Mouse (Mus musculus) embryonic facial prominence, embryonic 13.5 days (tissue): ENCODE measurements around the gene Tmprss9. TPM values are rescaled to one million over a fixed set of nuclear protein-coding genes. Genes with fewer than 3 reads are reported as not detected.

Experiments
- ATAC-seq: fragments of 200-750 bp; cut with Nextera tagmentation; 2 replicates; pipeline ENCODE4 v1.8.0; 2017; ENCODE audit warnings: low read depth; ENCODE audit not compliant: insufficient number of reproducible peaks, insufficient read depth, low FRiP score, low TSS enrichment
- H3K27ac ChIP-seq: fragments of 300-500 bp; sonication (generic); 2 replicates; pipeline ENCODE4 v1.5.1; 2015; ENCODE audit warnings: moderate library complexity, mild to moderate bottlenecking, inconsistent platforms
- H3K27me3 ChIP-seq: fragments of 300-500 bp; sonication (generic); 2 replicates; pipeline ENCODE4 v1.6.1; 2015; ENCODE audit warnings: mild to moderate bottlenecking, inconsistent platforms
- H3K36me3 ChIP-seq: fragments of 300-500 bp; sonication (generic); 2 replicates; pipeline ENCODE4 v1.6.1; 2015; ENCODE audit warnings: mild to moderate bottlenecking, inconsistent platforms
- H3K4me1 ChIP-seq: fragments of 300-500 bp; sonication (generic); 2 replicates; pipeline ENCODE4 v1.6.1; 2015; ENCODE audit warnings: inconsistent platforms
- H3K4me2 ChIP-seq: fragments of 300-500 bp; sonication (generic); 2 replicates; pipeline ENCODE4 v1.6.1; 2015; ENCODE audit warnings: moderate library complexity, mild to moderate bottlenecking, inconsistent platforms
- H3K4me3 ChIP-seq: fragments of 300-500 bp; sonication (generic); 2 replicates; pipeline ENCODE4 v1.5.1; 2015; ENCODE audit warnings: mild to moderate bottlenecking, inconsistent platforms
- H3K9ac ChIP-seq: fragments of 300-500 bp; sonication (generic); 2 replicates; pipeline ENCODE4 v1.6.1; 2015; ENCODE audit warnings: mild to moderate bottlenecking, inconsistent platforms
- H3K9me3 ChIP-seq: fragments of 300-500 bp; sonication (generic); 2 replicates; pipeline ENCODE4 v1.6.1; 2016; ENCODE audit warnings: inconsistent platforms
- WGBS: fragments of 180-500 bp; shearing (Covaris S2); methylation state at CpG from one replicate; pipeline ENCODE4 v1.1.7; 2015; ENCODE audit warnings: mixed read lengths; 5-methylcytosine and 5-hydroxymethylcytosine counted together
- polyA plus RNA-seq: library from polyadenylated mRNA; unstranded; fragments of >200 nt; fragmentation: Nextera tagmentation; extraction: Ambion mirVana; gene quantifications from 2 replicates; pipeline ENCODE4 v1.2.1, GENCODE M21; 2015

Tmprss9 gene
- polyA plus RNA-seq, 1 experiment from 2014 or later, result not detected

DNA sequence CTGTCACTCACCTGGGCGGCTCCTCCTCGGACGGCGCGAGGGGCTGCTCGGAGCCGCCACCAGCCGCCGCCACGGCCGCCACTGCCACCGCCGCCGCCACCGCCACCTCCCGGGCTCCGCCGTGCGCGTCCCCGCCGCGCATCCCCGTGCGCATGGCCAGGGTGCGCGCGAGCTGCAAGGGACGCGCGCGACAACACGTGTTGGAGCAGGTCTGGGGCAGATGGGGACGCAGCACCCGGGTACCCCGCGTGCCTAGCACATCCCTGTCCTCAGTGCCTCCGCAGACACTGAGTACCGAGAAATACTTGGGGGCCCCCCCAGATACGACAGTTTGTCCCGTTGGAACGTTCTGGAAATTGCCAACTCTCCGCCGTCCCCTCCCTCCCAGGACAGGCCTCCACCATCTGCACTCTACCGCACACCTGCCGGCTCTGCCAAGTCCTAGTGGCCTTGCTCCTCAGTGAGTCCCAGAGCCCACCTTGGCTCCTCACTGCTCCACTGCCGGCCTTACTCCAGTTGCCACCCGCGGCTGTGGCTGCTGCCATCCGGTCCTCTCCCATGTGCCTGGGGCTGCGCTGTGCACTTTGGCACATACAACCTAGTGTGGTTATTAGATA, 27.6 kb upstream of the Tmprss9 start, which contains the start of gene Lingo3:
Gene Lingo3, minus strand, starts transcription at position 109 of the 617 bp plus-strand sequence.
- Histone ChIP-seq H3K4me2 (peak within 1 kb of the TSS; percentile 89), H3K9ac (peak within 1 kb of the TSS; percentile 74), H3K36me3 (no peaks in the 10 kb centered on the region), H3K4me1 (peaks cover 19% of the 10 kb centered on the region), H3K4me3 (peak within 1 kb of the TSS; percentile 55), H3K27ac (no peak within 1 kb of the TSS), H3K9me3 (no peaks in the 10 kb centered on the region), H3K27me3 (peaks cover 61% of the 10 kb centered on the region)
- 4% methylated on average over 50 of the region's 51 CpGs for WGBS
- ATAC-seq, result no peak

- H3K27ac ChIP-seq, result no peak overlapping the region
- peaks cover 55% of the 10 kb centered on the region for H3K27me3 ChIP-seq
- no peak overlapping the region for H3K4me3 ChIP-seq
- ATAC-seq, result no peak
- 64% methylated on average over 8 of the region's 8 CpGs for WGBS
- H3K36me3 ChIP-seq, result no peaks in the 10 kb centered on the region
- H3K9ac ChIP-seq, result no peak overlapping the region
- no peaks in the 10 kb centered on the region for H3K9me3 ChIP-seq
- H3K4me1 ChIP-seq, result peaks cover 22% of the 10 kb centered on the region
- H3K4me2 ChIP-seq, result no peak overlapping the region
Measured at GRCm38 (mm10) chr10:80845055-80845693, 26.5 kb upstream of the Tmprss9 start.

DNA sequence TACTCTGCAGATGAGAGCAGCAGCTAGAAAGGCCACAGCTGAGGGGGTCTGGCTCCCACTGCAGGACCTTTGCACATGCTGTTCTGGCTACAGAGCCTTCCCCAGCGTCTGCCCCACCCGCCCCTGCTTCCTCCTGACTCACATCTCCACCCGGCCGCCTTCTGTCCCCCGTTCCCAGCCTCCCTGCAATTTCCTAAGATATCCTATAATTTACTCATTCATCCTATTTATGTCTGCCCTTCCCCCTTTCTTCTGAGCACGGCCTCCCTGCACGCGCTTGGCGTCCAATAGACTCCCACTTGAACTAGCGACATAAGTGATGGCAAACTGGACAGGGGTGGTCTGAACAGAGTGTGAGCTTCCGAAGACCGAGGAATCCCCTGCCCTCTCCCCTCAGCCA, 25.9 kb upstream of the Tmprss9 start:
- WGBS, result 73% methylated on average over 12 of the region's 12 CpGs
- ATAC-seq, result no peak
- no peaks in the 10 kb centered on the region for H3K9me3 ChIP-seq
- no peak overlapping the region for H3K27ac ChIP-seq
- no peak overlapping the region for H3K4me2 ChIP-seq
- no peak overlapping the region for H3K4me3 ChIP-seq
- no peaks in the 10 kb centered on the region for H3K36me3 ChIP-seq
- peaks cover 22% of the 10 kb centered on the region for H3K4me1 ChIP-seq
- H3K27me3 ChIP-seq, result peaks cover 53% of the 10 kb centered on the region
- H3K9ac ChIP-seq, result no peak overlapping the region

DNA sequence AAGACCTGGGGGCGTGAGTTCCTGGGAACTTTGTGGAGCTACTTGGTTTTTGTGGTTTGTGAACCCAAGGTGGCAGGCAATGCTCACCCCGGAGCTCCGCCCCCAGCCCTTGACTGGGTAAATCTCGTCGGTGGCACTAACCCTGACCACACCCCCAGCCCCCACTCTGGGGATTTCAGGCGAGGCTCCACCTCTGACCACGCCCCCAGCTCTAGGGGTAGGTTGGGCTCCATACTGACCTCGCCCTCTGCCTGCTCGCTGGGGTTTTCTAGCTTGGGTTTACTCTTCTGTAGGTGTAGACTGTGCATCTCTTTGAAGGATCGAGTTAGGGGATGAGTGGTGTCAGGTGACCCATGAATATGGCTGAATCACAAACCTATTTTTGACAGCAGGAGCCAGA, 23.1 kb upstream of the Tmprss9 start:
- Histone ChIP-seq H3K36me3 (peaks cover 25% of the 10 kb centered on the region), H3K4me3 (no peak overlapping the region), H3K9ac (no peak overlapping the region), H3K27ac (no peak overlapping the region), H3K9me3 (no peaks in the 10 kb centered on the region), H3K4me2 (no peak overlapping the region), H3K4me1 (peaks cover 19% of the 10 kb centered on the region), H3K27me3 (peaks cover 28% of the 10 kb centered on the region)
- WGBS, result 9% methylated on average over 10 of the region's 10 CpGs
- ATAC-seq, result no peak

GRCm38 (mm10) chr10:80854913-80855748, 16.5 kb upstream of the Tmprss9 start, which contains the start of the genes Lsm7 and Sppl2b:
TSS of gene Lsm7 (minus strand) at chr10:80855209.
TSS of gene Sppl2b (plus strand) at chr10:80855275.
- under 1% methylated on average over 81 of the region's 81 CpGs for WGBS

GRCm38 (mm10) chr10:80855749-80856073, 15.9 kb upstream of the Tmprss9 start:
- ATAC-seq, result no peak
- Histone ChIP-seq H3K4me1 (peaks cover 40% of the 10 kb centered on the region), H3K27ac (peak overlapping the region; percentile 33; the same call in 1 of the 2 replicates), H3K36me3 (peaks cover 26% of the 10 kb centered on the region), H3K9ac (peak overlapping the region; percentile 92), H3K9me3 (no peaks in the 10 kb centered on the region), H3K4me2 (peak overlapping the region; percentile 96), H3K27me3 (no peaks in the 10 kb centered on the region), H3K4me3 (peak overlapping the region; percentile 93)
- 17% methylated on average over 11 of the region's 11 CpGs for WGBS

More at GRCm38 (mm10) chr10:80854913-80855748, 16.5 kb upstream of the Tmprss9 start, which contains the start of the genes Lsm7 and Sppl2b:
- ATAC-seq, result peak; percentile 56; the same call in 1 of the 2 replicates
- Histone ChIP-seq H3K36me3 (peaks cover 26% of the 10 kb centered on the region), H3K4me2 (peak within 1 kb of the TSS; percentile 96), H3K27ac (peak within 1 kb of the TSS; percentile 80), H3K4me3 (peak within 1 kb of the TSS; percentile 93), H3K4me1 (peaks cover 40% of the 10 kb centered on the region), H3K9ac (peak within 1 kb of the TSS; percentile 92), H3K9me3 (no peaks in the 10 kb centered on the region), H3K27me3 (no peaks in the 10 kb centered on the region)

DNA sequence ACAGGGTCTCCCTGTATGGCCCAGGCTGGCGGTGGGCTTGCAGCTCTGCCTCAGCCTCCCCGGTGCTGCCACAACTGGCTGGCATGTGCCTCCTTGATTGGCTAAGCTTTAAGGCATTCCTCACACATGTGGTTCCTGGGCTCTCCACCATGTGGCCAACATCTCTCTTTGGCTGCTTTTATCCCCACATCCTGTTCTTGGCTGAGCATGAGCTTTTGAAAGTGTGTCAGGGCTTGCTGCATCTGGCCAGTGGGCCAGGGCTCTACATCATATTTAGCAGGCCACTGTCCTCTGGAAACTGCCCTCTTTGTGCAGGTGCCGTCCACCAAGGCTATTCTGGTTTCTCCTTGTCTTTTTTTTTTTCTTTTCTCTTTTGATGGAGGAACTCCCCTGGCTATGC, 15.4 kb upstream of the Tmprss9 start:
- Histone ChIP-seq H3K27ac (peak overlapping the region; percentile 33; the same call in 1 of the 2 replicates), H3K27me3 (no peaks in the 10 kb centered on the region), H3K4me1 (peaks cover 40% of the 10 kb centered on the region), H3K4me3 (peak overlapping the region; percentile 93), H3K36me3 (peaks cover 24% of the 10 kb centered on the region), H3K9ac (peak overlapping the region; percentile 92), H3K4me2 (peak overlapping the region; percentile 96), H3K9me3 (no peaks in the 10 kb centered on the region)
- whole genome bisulfite sequencing, result 47% methylated on average over 3 of the region's 3 CpGs
- no peak for ATAC-seq

DNA sequence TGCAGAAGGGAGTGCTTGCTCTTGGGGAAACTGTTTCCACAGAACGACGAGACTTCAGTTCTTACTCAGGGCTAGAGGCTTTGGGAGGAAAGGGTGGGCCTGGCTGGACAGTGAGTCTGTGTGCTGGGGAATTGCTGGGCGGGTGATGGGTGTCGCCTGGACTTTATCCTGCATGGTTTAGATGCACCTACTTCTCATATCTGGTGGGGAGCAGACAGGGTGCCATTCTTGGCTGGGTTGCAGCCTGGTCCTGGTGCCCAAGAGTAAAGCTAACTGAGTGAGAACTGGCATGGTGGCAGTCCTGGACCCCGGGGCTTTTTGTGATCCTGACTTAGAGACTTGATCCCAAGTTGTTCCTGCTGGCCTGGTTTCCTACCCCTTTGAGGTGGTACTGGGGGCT, 14.7 kb upstream of the Tmprss9 start:
- ATAC-seq, result no peak
- Histone ChIP-seq H3K27ac (peak overlapping the region; percentile 60; the same call in 1 of the 2 replicates), H3K4me3 (no peak overlapping the region), H3K9me3 (no peaks in the 10 kb centered on the region), H3K4me2 (peak overlapping the region; percentile 96; the same call in 1 of the 2 replicates), H3K9ac (peak overlapping the region; percentile 92), H3K4me1 (peaks cover 40% of the 10 kb centered on the region), H3K36me3 (peaks cover 24% of the 10 kb centered on the region), H3K27me3 (no peaks in the 10 kb centered on the region)
- 66% methylated on average over 5 of the region's 5 CpGs for WGBS

DNA sequence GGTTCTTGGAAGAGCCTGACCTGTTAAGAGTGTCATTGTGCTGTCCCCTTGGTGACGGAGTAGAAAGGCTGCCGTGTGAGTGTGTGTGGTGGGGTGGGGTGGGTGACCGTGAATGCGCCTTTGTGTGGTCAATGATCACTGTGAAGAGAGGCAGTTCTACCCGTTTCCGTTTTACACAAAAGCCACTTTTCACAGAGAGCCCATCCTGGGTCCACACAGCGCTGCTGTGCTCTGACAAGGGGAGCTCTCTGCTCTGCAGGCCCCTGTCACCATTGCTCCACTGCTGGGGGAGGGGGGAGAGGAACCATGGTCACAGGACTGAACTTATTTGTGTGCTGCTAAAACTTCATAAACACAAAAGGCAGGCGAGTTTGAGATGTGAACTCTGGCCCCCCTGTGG, 14.3 kb upstream of the Tmprss9 start:
- WGBS, result 34% methylated on average over 8 of the region's 8 CpGs
- peaks cover 24% of the 10 kb centered on the region for H3K36me3 ChIP-seq
- H3K9me3 ChIP-seq, result no peaks in the 10 kb centered on the region
- H3K9ac ChIP-seq, result peak overlapping the region; percentile 92
- H3K4me2 ChIP-seq, result peak overlapping the region; percentile 96
- H3K27ac ChIP-seq, result peak overlapping the region; percentile 60; the same call in 1 of the 2 replicates
- H3K27me3 ChIP-seq, result no peaks in the 10 kb centered on the region
- H3K4me1 ChIP-seq, result peaks cover 40% of the 10 kb centered on the region
- no peak overlapping the region for H3K4me3 ChIP-seq
- no peak for ATAC-seq

DNA sequence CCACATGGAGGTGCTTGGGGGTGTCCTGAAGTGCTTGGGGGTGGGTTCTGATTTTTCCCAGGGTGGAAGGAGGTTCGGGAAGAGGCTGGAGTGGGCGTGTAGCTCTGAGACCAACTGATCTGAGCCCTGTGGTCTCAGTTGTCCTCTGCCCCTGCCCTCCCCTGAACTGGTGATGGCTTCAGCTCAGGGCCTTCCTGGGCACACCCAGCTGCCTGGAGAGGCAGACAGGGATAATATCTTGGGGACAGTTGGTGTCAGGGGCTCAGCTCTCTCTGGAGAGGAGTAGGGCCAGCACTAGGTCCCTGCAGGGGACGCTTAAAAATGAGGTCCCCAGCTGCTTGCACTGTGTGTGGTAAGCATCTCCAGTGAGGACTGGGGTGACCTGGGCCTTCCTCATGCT, 13.8 kb upstream of the Tmprss9 start:
- peak overlapping the region; percentile 92 for H3K9ac ChIP-seq
- peak overlapping the region; percentile 60; the same call in 1 of the 2 replicates for H3K27ac ChIP-seq
- H3K4me1 ChIP-seq, result peaks cover 40% of the 10 kb centered on the region
- no peak overlapping the region for H3K4me3 ChIP-seq
- no peak for ATAC-seq
- WGBS, result 42% methylated on average over 3 of the region's 3 CpGs
- no peaks in the 10 kb centered on the region for H3K27me3 ChIP-seq
- peak overlapping the region; percentile 96 for H3K4me2 ChIP-seq
- peaks cover 26% of the 10 kb centered on the region for H3K36me3 ChIP-seq
- H3K9me3 ChIP-seq, result no peaks in the 10 kb centered on the region

DNA sequence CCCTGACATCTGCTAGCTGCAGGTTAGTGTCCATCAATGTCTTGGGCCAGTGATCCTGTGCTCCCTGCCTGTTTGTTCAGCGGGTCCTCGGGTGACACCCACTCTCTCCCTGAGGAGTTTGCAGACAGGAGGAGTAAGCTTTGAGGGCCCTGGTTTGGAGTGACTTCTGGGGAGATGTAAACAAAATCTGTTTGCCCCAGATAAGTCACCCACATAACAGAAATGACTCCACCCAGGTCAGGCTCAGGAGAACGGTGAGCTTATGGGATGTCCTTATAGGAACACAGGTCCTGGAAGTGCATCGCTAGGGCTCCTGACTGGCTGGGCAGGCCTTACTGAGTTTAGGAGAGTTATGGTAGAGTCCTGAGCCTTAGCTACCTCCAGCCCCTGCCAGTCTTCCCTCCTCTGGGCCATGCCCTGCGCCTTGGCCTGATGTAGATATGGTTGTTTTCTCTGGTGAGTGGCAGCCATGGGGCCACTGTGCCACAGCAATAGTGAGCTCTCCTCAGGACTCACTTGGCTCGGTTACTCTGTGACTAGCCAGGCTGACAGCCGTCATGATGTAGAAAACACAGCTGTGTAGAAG, 13.2 kb upstream of the Tmprss9 start:
- Histone ChIP-seq H3K36me3 (peaks cover 26% of the 10 kb centered on the region), H3K4me3 (no peak overlapping the region), H3K4me1 (peaks cover 37% of the 10 kb centered on the region), H3K9me3 (no peaks in the 10 kb centered on the region), H3K27ac (no peak overlapping the region), H3K9ac (peak overlapping the region; percentile 92), H3K27me3 (no peaks in the 10 kb centered on the region), H3K4me2 (no peak overlapping the region)
- WGBS, result 82% methylated on average over 7 of the region's 7 CpGs
- ATAC-seq, result no peak
